Mouse (Mus musculus) cortical plate, adult 2 months (tissue): ENCODE data around the gene Col18a1. TPM values are rescaled to one million over a fixed set of nuclear protein-coding genes. Genes with fewer than 3 reads are reported as not detected.

Experiments used
- H3K27ac ChIP-seq: fragments of 200-500 bp; 2 replicates; pipeline ENCODE4 v1.5.1; 2012; ENCODE audit warnings: low read length, control low read depth, inconsistent platforms; ENCODE audit not compliant: insufficient read depth
- H3K4me1 ChIP-seq: fragments of 200-500 bp; 2 replicates; pipeline ENCODE4 v1.6.1; 2011; ENCODE audit warnings: low read length; ENCODE audit not compliant: control insufficient read depth, insufficient read depth
- H3K4me3 ChIP-seq: fragments of 200-500 bp; 2 replicates; pipeline ENCODE4 v1.5.1; 2011; ENCODE audit warnings: mild to moderate bottlenecking, low read length, control low read depth; ENCODE audit not compliant: insufficient read depth
- CTCF ChIP-seq: fragments of 200-500 bp; IDR thresholded peaks from 2 replicates; pipeline ENCODE4 v1.5.1; 2011; ENCODE audit warnings: mild to moderate bottlenecking, control low read depth, low read length; ENCODE audit not compliant: insufficient read depth; ENCODE audit errors: extremely low read depth
- POLR2A ChIP-seq: fragments of 200-500 bp; IDR thresholded peaks from 2 replicates; pipeline ENCODE4 v1.6.1; 2011; ENCODE audit warnings: mild to moderate bottlenecking, low read length, control low read depth; ENCODE audit not compliant: insufficient read depth; ENCODE audit errors: extremely low read depth
- polyA plus RNA-seq: library from polyadenylated mRNA; depleted of rRNA; stranded (reverse); fragments of >200 nt; gene quantifications from 2 replicates; pipeline ENCODE4 v1.2.3, GENCODE M21; 2012

Col18a1 gene
- polyA plus RNA-seq, 1 experiment = 2.7 TPM

DNA sequence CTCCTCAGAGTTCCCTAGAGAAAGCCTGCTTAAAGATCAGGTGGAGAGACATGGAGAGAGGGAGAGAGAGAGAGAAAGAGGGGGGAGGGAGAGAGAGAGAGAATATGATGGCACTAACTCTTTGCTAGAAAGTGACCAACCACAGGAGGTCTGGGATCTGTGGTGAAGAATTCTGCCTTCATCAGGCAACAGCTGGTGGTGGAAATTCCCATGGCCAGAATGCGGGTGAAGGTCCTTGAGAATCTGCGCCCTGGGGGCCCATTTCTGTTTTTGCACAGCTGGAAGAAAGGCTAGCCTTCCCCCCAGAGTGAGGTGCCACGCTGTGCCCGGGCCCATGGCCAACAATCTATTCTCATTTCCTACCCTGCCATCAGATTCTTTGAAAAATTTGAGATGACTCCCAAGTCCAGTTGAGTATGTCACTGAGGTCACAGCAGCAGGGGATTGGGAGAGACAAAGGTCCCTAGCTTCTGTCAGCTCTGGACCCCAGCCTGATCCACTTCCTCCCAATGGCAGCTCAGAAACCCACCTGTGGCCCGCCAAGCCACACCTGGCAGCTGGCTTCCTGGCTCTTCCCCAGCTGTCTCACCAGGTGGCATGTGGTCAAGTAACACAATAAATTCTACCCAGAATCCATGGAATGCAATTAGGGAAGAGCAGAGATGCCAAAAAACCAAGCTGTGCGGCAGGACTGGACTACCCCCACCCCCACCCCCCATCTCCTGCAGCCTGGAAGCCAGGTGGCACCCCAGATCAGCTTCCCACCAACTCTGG is 36.5 kb downstream of the Col18a1 start:
- Histone ChIP-seq H3K4me3 (no peak overlapping the region), H3K27ac (no peak overlapping the region), H3K4me1 (no peaks in the 10 kb centered on the region)
- TF ChIP-seq POLR2A (no peak), CTCF (no peak)

DNA sequence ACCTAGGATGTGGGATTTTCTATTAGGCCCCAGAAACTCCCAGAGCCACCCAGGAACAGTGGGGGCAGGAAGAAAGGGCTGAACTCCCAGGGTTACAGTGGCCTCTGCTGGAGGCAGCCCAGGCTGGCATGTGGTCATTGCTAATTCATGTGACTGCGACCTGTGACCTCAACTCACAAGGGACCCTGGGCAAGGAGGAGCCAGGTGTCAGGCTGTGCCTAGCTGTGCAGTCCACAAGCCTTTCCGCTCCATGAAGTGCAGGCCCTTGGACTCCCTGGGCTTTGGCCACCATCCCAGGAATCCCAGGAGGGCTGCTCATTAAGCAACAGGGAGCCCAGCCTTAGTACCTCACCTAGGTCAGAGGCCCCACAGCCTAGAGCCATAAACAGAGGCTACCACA is 38.4 kb downstream of the Col18a1 start:
- no peak overlapping the region for H3K27ac ChIP-seq
- TF ChIP-seq CTCF (no peak), POLR2A (no peak)
- H3K4me3 ChIP-seq = no peak overlapping the region
- no peaks in the 10 kb centered on the region for H3K4me1 ChIP-seq

DNA sequence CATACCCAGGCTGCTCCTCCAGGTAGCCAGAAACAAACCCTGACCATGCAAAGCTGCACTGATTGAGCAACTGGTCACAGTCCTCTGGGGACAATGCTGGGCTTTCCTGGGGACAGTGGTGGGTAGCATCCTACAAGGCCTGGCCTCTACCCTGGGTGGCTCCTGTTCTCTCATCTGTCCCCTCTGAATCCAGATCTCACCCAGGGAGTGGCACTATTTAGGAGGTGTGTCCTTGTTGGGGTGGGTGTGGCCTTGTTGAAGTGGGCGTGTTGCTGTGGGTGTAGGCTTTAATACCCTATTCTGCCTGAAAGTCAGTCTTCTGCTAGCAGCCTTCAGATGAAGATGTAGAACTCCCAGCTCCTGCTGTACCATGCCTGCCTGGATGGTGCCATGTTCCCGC is 39.8 kb downstream of the Col18a1 start:
- Histone ChIP-seq H3K27ac (no peak overlapping the region), H3K4me1 (no peaks in the 10 kb centered on the region), H3K4me3 (no peak overlapping the region)
- TF ChIP-seq CTCF (no peak), POLR2A (no peak)

DNA sequence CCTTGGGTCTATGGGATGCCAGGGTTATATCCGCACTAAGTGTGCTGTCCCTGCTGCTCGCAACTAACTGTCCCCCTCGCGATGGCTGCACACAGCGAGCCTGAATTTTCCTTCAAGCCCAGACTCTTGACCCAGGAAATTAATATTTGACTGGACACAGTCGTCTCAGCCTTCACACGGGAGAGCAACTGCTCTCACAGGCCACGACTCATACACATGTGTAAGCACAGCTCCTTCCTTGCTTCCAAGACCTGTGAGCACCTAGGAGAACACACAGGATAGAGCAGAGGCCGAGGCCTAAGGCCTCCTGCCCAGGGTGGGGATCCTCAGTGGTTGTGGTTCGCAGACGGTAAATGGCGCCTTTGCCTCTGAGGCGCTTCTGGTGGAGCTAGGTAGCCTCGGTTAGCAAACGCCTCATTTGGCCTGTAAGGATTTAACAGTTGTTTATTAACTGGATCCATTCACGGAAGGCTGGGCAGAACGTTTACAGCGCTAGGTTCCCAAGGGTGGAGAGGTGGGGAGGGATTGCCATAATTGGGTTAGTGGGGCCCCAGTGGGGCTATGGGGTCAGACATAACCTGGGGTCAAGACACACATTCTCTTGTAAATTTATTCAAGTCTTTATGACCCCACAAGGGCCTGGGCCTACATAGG is 41.1 kb downstream of the Col18a1 start:
- Histone ChIP-seq H3K4me3 (no peak overlapping the region), H3K27ac (no peak overlapping the region), H3K4me1 (no peaks in the 10 kb centered on the region)
- no peak for TF ChIP-seq POLR2A
- no peak for TF ChIP-seq CTCF

DNA sequence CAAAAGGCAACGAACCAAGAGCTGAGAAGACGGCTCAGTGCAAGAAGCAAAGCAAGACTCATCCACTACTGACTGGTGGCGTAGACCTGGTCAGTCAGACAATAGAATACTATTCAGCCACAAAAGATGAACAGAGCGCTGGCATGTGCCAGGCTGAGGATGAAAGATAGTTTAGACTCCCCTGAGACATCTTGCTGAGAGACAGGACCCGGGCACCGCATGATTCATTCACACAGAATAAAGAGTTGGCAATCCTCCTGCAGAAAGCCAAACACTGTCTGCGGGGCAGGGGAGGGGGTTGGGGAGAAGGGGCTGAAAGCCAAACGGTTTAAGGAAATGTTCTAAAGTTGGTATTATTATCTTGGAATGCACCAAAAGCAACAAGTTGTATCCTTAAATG is 42.4 kb downstream of the Col18a1 start:
- TF ChIP-seq POLR2A = no peak
- TF ChIP-seq CTCF = no peak
- Histone ChIP-seq H3K27ac (no peak overlapping the region), H3K4me3 (no peak overlapping the region), H3K4me1 (no peaks in the 10 kb centered on the region)

DNA sequence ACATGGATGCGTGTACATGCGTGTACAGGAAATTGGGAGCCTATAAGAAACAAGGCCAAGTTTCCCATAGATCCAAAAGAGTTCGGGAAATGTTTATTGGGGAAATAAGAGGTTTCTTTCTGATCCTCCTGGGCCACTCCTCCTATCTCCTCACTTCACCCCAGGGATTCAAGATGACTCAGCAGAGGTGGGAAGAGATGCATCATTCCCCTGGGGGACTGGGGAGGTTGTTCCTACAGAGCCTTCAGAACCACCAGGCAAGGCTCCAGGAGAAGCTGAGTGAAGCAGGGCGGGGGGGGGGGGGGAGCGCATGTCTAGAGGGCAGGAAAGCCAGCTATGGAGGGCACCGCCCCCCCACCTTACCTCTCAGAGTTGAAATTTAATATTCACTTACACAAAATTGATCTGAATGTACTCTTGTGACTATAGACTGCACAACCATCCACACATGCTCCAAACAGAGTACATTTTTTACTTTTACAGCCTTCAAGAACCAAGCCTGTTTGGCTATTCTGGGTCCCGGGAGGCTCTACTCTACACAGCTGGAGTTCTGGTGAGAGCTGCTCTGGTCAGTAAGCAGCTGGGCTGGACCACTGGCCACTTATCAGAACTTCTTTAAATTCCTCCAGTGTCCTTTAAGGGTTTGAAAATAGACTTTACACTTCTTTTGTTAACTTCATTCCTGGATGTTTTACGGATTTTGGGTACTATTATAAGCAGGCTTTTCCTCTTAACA is 44.9 kb downstream of the Col18a1 start:
- no peak overlapping the region for H3K27ac ChIP-seq
- H3K4me1 ChIP-seq = no peaks in the 10 kb centered on the region
- TF ChIP-seq POLR2A (no peak), CTCF (no peak)
- no peak overlapping the region for H3K4me3 ChIP-seq

DNA sequence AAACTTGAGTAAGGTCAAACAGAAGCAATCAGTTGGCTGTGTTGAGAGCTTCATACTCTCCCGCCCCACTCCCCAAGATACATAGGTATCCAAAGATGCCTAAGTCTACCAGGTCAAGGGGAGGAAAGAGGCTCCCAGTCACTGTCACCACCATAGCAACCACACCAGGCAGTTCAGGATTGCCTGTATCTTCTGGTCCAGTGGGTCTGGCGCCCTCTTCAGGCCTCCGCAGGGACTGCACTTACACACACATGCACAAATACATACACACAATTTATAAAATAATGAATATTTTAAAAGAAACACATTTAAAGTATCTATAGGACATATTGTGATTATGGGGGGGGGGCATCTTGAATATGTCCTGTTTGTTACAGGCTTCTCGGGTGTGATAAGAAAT is 45.8 kb downstream of the Col18a1 start:
- Histone ChIP-seq H3K4me1 (no peaks in the 10 kb centered on the region), H3K27ac (no peak overlapping the region), H3K4me3 (no peak overlapping the region)
- TF ChIP-seq CTCF = 0 out of 2 replicates have a peak, but pooled peaks have one; percentile 11
- no peak for TF ChIP-seq POLR2A

DNA sequence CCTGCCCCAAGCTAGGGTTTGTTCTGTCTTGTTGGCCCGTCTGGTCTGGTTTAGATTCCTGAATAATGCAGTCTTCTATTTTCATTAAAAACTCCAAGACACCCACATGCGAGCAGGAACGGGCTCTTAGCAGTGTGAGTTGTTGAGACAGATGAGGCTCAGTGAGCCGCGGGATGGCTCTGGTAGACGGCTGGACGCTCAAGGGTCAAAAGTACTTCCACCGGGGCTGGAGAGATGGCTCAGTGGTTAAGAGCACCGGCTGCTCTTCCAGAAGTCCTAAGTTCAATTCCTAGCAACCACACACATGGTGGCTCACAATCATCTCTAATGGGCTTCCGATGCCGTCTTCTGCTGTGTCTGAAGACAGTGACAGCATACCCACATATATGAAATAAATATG is 46.9 kb downstream of the Col18a1 start:
- no peak overlapping the region for H3K27ac ChIP-seq
- TF ChIP-seq POLR2A (no peak), CTCF (no peak)
- H3K4me1 ChIP-seq = no peaks in the 10 kb centered on the region
- H3K4me3 ChIP-seq = no peak overlapping the region

DNA sequence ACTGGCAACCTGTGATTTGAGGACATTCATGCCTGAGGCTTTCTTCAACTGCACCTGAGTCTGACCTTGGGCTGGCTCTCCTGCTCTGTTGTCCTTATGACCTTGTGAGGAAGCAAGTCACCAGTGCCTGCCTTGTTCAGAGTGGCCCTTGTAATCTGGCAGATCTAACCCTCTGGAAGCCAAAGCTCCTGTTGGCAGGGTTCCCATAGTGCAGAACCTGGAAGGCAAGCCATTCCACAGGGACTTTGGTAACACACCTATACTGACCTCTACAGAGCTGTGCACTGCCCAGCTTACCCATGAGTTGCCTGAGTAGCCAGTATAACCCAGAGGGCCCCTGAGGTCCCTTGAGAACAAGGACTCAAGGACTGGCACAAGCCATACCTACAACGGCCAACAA is 48.0 kb downstream of the Col18a1 start:
- Histone ChIP-seq H3K27ac (no peak overlapping the region), H3K4me3 (no peak overlapping the region), H3K4me1 (no peaks in the 10 kb centered on the region)
- TF ChIP-seq CTCF (no peak), POLR2A (no peak)
